Mouse (Mus musculus) monocyte, adult 5-6 weeks (primary cell): ENCODE measurements at regions not wholly inside any gene's neighbourhood (a gene's known extent, or its start where the extent isn't known, plus 50 kb on each side); places are given as distances from the start of the nearest gene placed in this dataset.

Experiments used
- ATAC-seq: fragments of 153-309, 156-312 bp; replicated peaks from 2 replicates; pipeline ENCODE4 v1.8.0; 2017; ENCODE audit warnings: mild to moderate bottlenecking; ENCODE audit not compliant: low TSS enrichment, insufficient number of reproducible peaks, severe bottlenecking, poor library complexity, low FRiP score

DNA sequence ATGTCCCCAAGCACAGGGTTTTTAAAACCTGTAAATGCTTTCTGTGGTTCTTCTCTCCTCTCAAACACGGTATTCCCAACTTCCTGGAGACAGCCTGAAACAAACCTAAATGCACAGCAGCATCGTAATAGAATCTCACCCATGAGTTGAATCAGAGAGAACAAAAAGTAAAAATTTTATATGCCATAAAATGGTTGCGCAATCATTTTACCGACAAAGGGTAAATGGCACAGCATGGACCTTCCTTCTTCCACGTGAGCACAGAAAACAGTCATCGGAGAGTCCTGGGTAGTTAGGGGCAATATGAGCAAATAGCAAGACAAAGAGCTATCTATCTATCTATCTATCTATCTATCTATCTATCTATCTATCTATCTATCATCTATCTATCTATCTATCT, 79.3 kb upstream of the Plcb4 start:
- no peak for ATAC-seq

GRCm38 (mm10) chr2:135580051-135580450, 78.8 kb upstream of the Plcb4 start:
- no peak for ATAC-seq

GRCm38 (mm10) chr2:135582341-135582740, 76.5 kb upstream of the Plcb4 start:
- no peak for ATAC-seq

GRCm38 (mm10) chr2:135606306-135606705, 52.5 kb upstream of the Plcb4 start:
- no peak for ATAC-seq
